Mouse (Mus musculus): ENCODE results near the gene Heatr3. TPM values are rescaled to one million over a fixed set of nuclear protein-coding genes. Genes with fewer than 3 reads are reported as not detected.

Gene Heatr3
- polyA plus RNA-seq, 1 experiment from 2014 or later = 48.5 TPM

GRCm38 (mm10) chr8:88139256-88139655 is 1.6 kb downstream of the Heatr3 start:
- 99% methylated on average over 3 of the region's 3 CpGs for WGBS
- no peak overlapping the region for H3K9ac ChIP-seq

GRCm38 (mm10) chr8:88141629-88142028 is 4.0 kb downstream of the Heatr3 start:
- Histone ChIP-seq H3K4me1 (peaks cover 13% of the 10 kb centered on the region), H3K36me3 (peaks cover 39% of the 10 kb centered on the region), H3K27me3 (no peaks in the 10 kb centered on the region), H3K9me3 (replicated peaks) (no peaks in the 10 kb centered on the region), H3K4me2 (replicated peaks) (no peak overlapping the region), H3K4me3 (no peak overlapping the region), H3K27ac (no peak overlapping the region), H3K9ac (no peak overlapping the region)
- ATAC-seq (ENCODE audit: low FRiP score) = no peak
- WGBS = 87% methylated on average over 3 of the region's 3 CpGs

More at GRCm38 (mm10) chr8:88139256-88139655, 1.6 kb downstream of the Heatr3 start:
- no peak overlapping the region for H3K27ac ChIP-seq
- no peaks in the 10 kb centered on the region for H3K9me3 ChIP-seq (replicated peaks)
- peaks cover 13% of the 10 kb centered on the region for H3K4me1 ChIP-seq
- peaks cover 40% of the 10 kb centered on the region for H3K36me3 ChIP-seq
- no peak overlapping the region for H3K4me2 ChIP-seq (replicated peaks)
- H3K27me3 ChIP-seq = no peaks in the 10 kb centered on the region
- no peak for ATAC-seq (ENCODE audit: low FRiP score)
- no peak overlapping the region for H3K4me3 ChIP-seq

- no peaks in the 10 kb centered on the region for H3K27me3 ChIP-seq
- H3K4me3 ChIP-seq = no peak overlapping the region
- WGBS = 93% methylated on average over 5 of the region's 5 CpGs
- H3K4me1 ChIP-seq = peaks cover 7% of the 10 kb centered on the region; the same call in 1 of the 2 replicates
- no peaks in the 10 kb centered on the region for H3K9me3 ChIP-seq (replicated peaks)
- no peak overlapping the region for H3K4me2 ChIP-seq (replicated peaks)
- ATAC-seq (ENCODE audit: low FRiP score) = no peak
- no peak overlapping the region for H3K9ac ChIP-seq
- no peak overlapping the region for H3K27ac ChIP-seq
- H3K36me3 ChIP-seq = peaks cover 58% of the 10 kb centered on the region
Measured at GRCm38 (mm10) chr8:88144041-88144440, 6.4 kb downstream of the Heatr3 start.

- WGBS = 96% methylated on average over 6 of the region's 6 CpGs
- no peaks in the 10 kb centered on the region for H3K9me3 ChIP-seq (replicated peaks)
- no peak overlapping the region for H3K4me2 ChIP-seq (replicated peaks)
- no peak overlapping the region for H3K4me3 ChIP-seq
- no peak overlapping the region for H3K27ac ChIP-seq
- H3K36me3 ChIP-seq = peaks cover 64% of the 10 kb centered on the region
- no peaks in the 10 kb centered on the region for H3K4me1 ChIP-seq
- no peak for ATAC-seq (ENCODE audit: low FRiP score)
- H3K27me3 ChIP-seq = no peaks in the 10 kb centered on the region
- no peak overlapping the region for H3K9ac ChIP-seq
Measured at GRCm38 (mm10) chr8:88150910-88151371, 13.3 kb downstream of the Heatr3 start.

- Histone ChIP-seq H3K4me3 (no peak overlapping the region), H3K4me2 (replicated peaks) (no peak overlapping the region), H3K36me3 (peaks cover 74% of the 10 kb centered on the region), H3K27ac (no peak overlapping the region), H3K9me3 (replicated peaks) (no peaks in the 10 kb centered on the region), H3K27me3 (no peaks in the 10 kb centered on the region), H3K4me1 (no peaks in the 10 kb centered on the region), H3K9ac (no peak overlapping the region)
- WGBS = 90% methylated on average over 10 of the region's 10 CpGs
- no peak for ATAC-seq (ENCODE audit: low FRiP score)
Measured at GRCm38 (mm10) chr8:88160237-88160995, 22.8 kb downstream of the Heatr3 start.

GRCm38 (mm10) chr8:88161439-88161838 is 23.8 kb downstream of the Heatr3 start:
- no peaks in the 10 kb centered on the region for H3K9me3 ChIP-seq (replicated peaks)
- peaks cover 73% of the 10 kb centered on the region for H3K36me3 ChIP-seq
- no peak overlapping the region for H3K27ac ChIP-seq
- H3K4me3 ChIP-seq = no peak overlapping the region
- H3K4me2 ChIP-seq (replicated peaks) = no peak overlapping the region
- no peaks in the 10 kb centered on the region for H3K27me3 ChIP-seq
- no peaks in the 10 kb centered on the region for H3K4me1 ChIP-seq
- 77% methylated on average over 5 of the region's 5 CpGs for WGBS
- no peak for ATAC-seq (ENCODE audit: low FRiP score)
- no peak overlapping the region for H3K9ac ChIP-seq

- 94% methylated on average over 7 of the region's 7 CpGs for WGBS
- no peaks in the 10 kb centered on the region for H3K4me1 ChIP-seq
- no peaks in the 10 kb centered on the region for H3K27me3 ChIP-seq
- H3K4me2 ChIP-seq (replicated peaks) = no peak overlapping the region
- no peak overlapping the region for H3K27ac ChIP-seq
- H3K9me3 ChIP-seq (replicated peaks) = no peaks in the 10 kb centered on the region
- no peak for ATAC-seq (ENCODE audit: low FRiP score)
- H3K4me3 ChIP-seq = no peak overlapping the region
- H3K36me3 ChIP-seq = peaks cover 19% of the 10 kb centered on the region
- H3K9ac ChIP-seq = no peak overlapping the region
Measured at GRCm38 (mm10) chr8:88175264-88175663, 37.6 kb downstream of the Heatr3 start.

- Histone ChIP-seq H3K9ac (no peak overlapping the region), H3K36me3 (0 out of 2 replicates have a peak, but pooled peaks cover 8% of the 10 kb centered on the region), H3K9me3 (replicated peaks) (no peaks in the 10 kb centered on the region), H3K4me2 (replicated peaks) (no peak overlapping the region), H3K27ac (no peak overlapping the region), H3K4me3 (no peak overlapping the region), H3K27me3 (no peaks in the 10 kb centered on the region), H3K4me1 (no peaks in the 10 kb centered on the region)
- 93% methylated on average over 8 of the region's 8 CpGs for WGBS
- ATAC-seq (ENCODE audit: low FRiP score) = no peak
Measured at GRCm38 (mm10) chr8:88177291-88177690, 39.6 kb downstream of the Heatr3 start.

GRCm38 (mm10) chr8:88183121-88183520 is 45.5 kb downstream of the Heatr3 start:
- Histone ChIP-seq H3K36me3 (no peaks in the 10 kb centered on the region), H3K27ac (no peak overlapping the region), H3K4me3 (no peak overlapping the region), H3K27me3 (no peaks in the 10 kb centered on the region), H3K4me2 (replicated peaks) (no peak overlapping the region), H3K4me1 (no peaks in the 10 kb centered on the region), H3K9ac (no peak overlapping the region), H3K9me3 (replicated peaks) (no peaks in the 10 kb centered on the region)
- no peak for ATAC-seq (ENCODE audit: low FRiP score)
- WGBS = 82% methylated on average over 2 of the region's 2 CpGs

GRCm38 (mm10) chr8:88184914-88185313 is 47.3 kb downstream of the Heatr3 start:
- no peaks in the 10 kb centered on the region for H3K9me3 ChIP-seq (replicated peaks)
- ATAC-seq (ENCODE audit: low FRiP score) = no peak
- WGBS = 90% methylated on average over 1 of the region's 1 CpGs

GRCm38 (mm10) chr8:88185716-88186115 is 48.1 kb downstream of the Heatr3 start:
- 82% methylated on average over 6 of the region's 6 CpGs for WGBS
- Histone ChIP-seq H3K4me1 (no peaks in the 10 kb centered on the region), H3K4me3 (no peak overlapping the region), H3K9me3 (replicated peaks) (no peaks in the 10 kb centered on the region), H3K4me2 (replicated peaks) (no peak overlapping the region), H3K36me3 (no peaks in the 10 kb centered on the region), H3K9ac (no peak overlapping the region), H3K27me3 (no peaks in the 10 kb centered on the region), H3K27ac (no peak overlapping the region)
- ATAC-seq (ENCODE audit: low FRiP score) = no peak

More at GRCm38 (mm10) chr8:88184914-88185313, 47.3 kb downstream of the Heatr3 start:
- no peak overlapping the region for H3K27ac ChIP-seq
- no peaks in the 10 kb centered on the region for H3K27me3 ChIP-seq
- no peaks in the 10 kb centered on the region for H3K36me3 ChIP-seq
- H3K4me2 ChIP-seq (replicated peaks) = no peak overlapping the region
- H3K4me3 ChIP-seq = no peak overlapping the region
- no peak overlapping the region for H3K9ac ChIP-seq
- no peaks in the 10 kb centered on the region for H3K4me1 ChIP-seq

- Histone ChIP-seq H3K9me3 (replicated peaks) (no peaks in the 10 kb centered on the region), H3K4me3 (no peak overlapping the region), H3K9ac (no peak overlapping the region), H3K4me2 (replicated peaks) (no peak overlapping the region), H3K27me3 (no peaks in the 10 kb centered on the region), H3K27ac (no peak overlapping the region), H3K4me1 (peaks cover 25% of the 10 kb centered on the region), H3K36me3 (no peaks in the 10 kb centered on the region)
- no peak for ATAC-seq (ENCODE audit: low FRiP score)
- WGBS = 59% methylated on average over 3 of the region's 3 CpGs
Measured at GRCm38 (mm10) chr8:88197328-88197727, 59.7 kb downstream of the Heatr3 start.

- H3K4me3 ChIP-seq = peak overlapping the region; percentile 92
- no peak for ATAC-seq (ENCODE audit: low FRiP score)
- no peaks in the 10 kb centered on the region for H3K36me3 ChIP-seq
- no peaks in the 10 kb centered on the region for H3K27me3 ChIP-seq
- H3K4me2 ChIP-seq (replicated peaks) = peak overlapping the region; percentile 94
- under 1% methylated on average over 10 of the region's 10 CpGs for WGBS
- H3K4me1 ChIP-seq = peaks cover 33% of the 10 kb centered on the region
- H3K9me3 ChIP-seq (replicated peaks) = no peaks in the 10 kb centered on the region
- peak overlapping the region; percentile 87 for H3K9ac ChIP-seq
- H3K27ac ChIP-seq = peak overlapping the region; percentile 97
Measured at GRCm38 (mm10) chr8:88198551-88198944, 60.9 kb downstream of the Heatr3 start.
